Mouse (Mus musculus) layer of hippocampus, postnatal 36 days (tissue): ENCODE results near the gene Nckipsd. TPM values are rescaled to one million over a fixed set of nuclear protein-coding genes. Genes with fewer than 3 reads are reported as not detected.

Experiments
- DNase-seq, 2 experiments: peaks; one replicate each; pipeline ENCODE4 v3.0.0; 2022
- microRNA-seq, 2 experiments: library from miRNA; unstranded; fragments of <30 nt; microRNA quantifications; one replicate each; pipeline ENCODE4 v1.2.0; 2021
- total RNA-seq, 2 experiments: library from RNA; stranded (reverse); gene quantifications; 2 replicates each; pipeline ENCODE4 v1.2.3; 2021

Gene Nckipsd
- total RNA-seq, 2 experiments from 2014 or later = 70.3 TPM

DNA sequence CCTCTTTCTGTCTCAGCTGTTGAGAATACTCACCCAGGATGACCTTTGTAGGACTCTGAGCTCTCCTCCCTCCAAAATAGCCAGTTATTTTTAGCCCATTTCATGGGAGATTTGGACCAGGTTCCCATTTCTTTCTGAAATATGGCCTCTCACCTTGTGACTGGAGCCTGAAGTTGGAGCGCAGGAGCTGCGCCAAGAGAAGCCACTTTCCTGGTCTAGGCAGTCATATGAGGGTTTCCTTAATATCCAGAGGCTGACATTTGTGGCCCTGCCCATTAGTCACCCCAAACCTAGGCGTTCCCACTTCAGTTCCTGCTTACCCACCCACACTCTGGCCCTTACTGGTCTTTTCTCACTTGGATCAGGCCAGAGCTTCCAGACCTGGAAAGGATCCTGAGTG, 44.8 kb downstream of the Nckipsd start, which contains the start of gene Slc26a6:
Slc26a6 (plus strand) TSS at position 308 of the 400 bp plus-strand sequence.
- DNase-seq = no peak

- peak; percentile 90 to 92 for DNase-seq
Measured at GRCm38 (mm10) chr9:108853635-108854240, 45.6 kb downstream of the Nckipsd start.

DNA sequence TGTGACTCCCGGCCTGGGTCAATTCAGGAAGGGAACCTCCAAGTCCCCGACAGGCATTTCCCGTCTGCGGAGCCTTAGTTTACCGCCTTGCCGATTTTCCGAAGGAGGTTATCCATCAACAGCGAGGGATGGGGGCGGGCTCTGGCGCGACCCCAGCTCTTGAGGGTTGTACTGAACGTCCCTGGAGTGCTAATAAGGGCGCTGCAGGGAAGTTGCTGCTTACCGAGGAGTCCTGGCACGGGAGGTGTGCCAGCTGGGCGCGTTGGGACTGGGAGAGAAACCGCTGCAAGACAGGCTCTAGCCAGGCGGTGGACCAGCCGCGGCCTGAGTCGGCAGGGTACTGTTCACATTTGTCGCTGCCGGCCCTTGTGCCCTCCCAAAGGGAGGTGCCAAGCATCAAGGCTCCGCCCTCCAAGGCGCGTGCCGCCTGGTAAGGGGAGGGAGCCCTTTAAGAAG, 46.1 kb downstream of the Nckipsd start:
- DNase-seq = peak; percentile 84 to 88

- DNase-seq = no peak
Measured at GRCm38 (mm10) chr9:108855335-108855734, 47.2 kb downstream of the Nckipsd start.

GRCm38 (mm10) chr9:108858792-108859527, 50.8 kb downstream of the Nckipsd start:
- no peak for DNase-seq

Small RNA genes lying within 50 kb of the gene (microRNA-seq; reads per million reads assigned to microRNA genes)
- 0 reads per million in 2 experiments for gene Gm23156

Other genes starting within 250 kb of the Nckipsd start
- gene Impdh2, start 248.1 kb upstream of the Nckipsd start, total RNA-seq = 10 to 100 TPM; 63.4 to 68.4 TPM
- 10 to 100 TPM; 52.6 to 66.3 TPM for gene Ndufaf3, start 240.9 kb upstream of the Nckipsd start, total RNA-seq
- gene Dalrd3, start 238.5 kb upstream of the Nckipsd start, total RNA-seq = 100 to 1,000 TPM in 1 of 2 experiments, 10 to 100 TPM in 1; 98.7 to 109 TPM
- gene Wdr6, start 229.6 kb upstream of the Nckipsd start, total RNA-seq = 100 to 1,000 TPM; 106 to 107 TPM
- 10 to 100 TPM; 93.1 to 93.2 TPM for gene P4htm, start 210.7 kb upstream of the Nckipsd start, total RNA-seq
- gene Arih2, start 159.0 kb upstream of the Nckipsd start, total RNA-seq = 10 to 100 TPM; 50.7 to 54.2 TPM
- 10 to 100 TPM; 15.7 to 17.5 TPM for gene Slc25a20, start 146.3 kb upstream of the Nckipsd start, total RNA-seq
- gene Prkar2a, start 119.1 kb upstream of the Nckipsd start, total RNA-seq = 10 to 100 TPM; 41.4 to 48.1 TPM
- 100 to 1,000 TPM; 233 to 259 TPM for gene Ip6k2, start 24.6 kb upstream of the Nckipsd start, total RNA-seq
- gene Celsr3, start 18.0 kb downstream of the Nckipsd start, total RNA-seq = 10 to 100 TPM; 60.6 to 73.4 TPM
- 10 to 100 TPM; 17.9 to 23.1 TPM for gene Slc26a6, start 44.9 kb downstream of the Nckipsd start, total RNA-seq
- not detected for gene Tmem89, start 106.3 kb downstream of the Nckipsd start, total RNA-seq
- 100 to 1,000 TPM; 346 to 350 TPM for gene Uqcrc1, start 128.3 kb downstream of the Nckipsd start, total RNA-seq
- 1 to 10 TPM; 2.8 to 5.0 TPM for gene Col7a1, start 145.2 kb downstream of the Nckipsd start, total RNA-seq
- under 1 TPM; 0.33 to 0.40 TPM for gene Ucn2, start 177.6 kb downstream of the Nckipsd start, total RNA-seq
- gene Pfkfb4, start 183.4 kb downstream of the Nckipsd start, total RNA-seq = 10 to 100 TPM; 10.2 to 15.4 TPM
- 10 to 100 TPM; 40.4 to 48.9 TPM for gene Shisa5, start 230.2 kb downstream of the Nckipsd start, total RNA-seq